Mouse (Mus musculus): ENCODE results near the gene Cpsf3. TPM values are rescaled to one million over a fixed set of nuclear protein-coding genes. Genes with fewer than 3 reads are reported as not detected.

Gene Cpsf3
- polyA plus RNA-seq, 1 experiment = 80.1 TPM

DNA sequence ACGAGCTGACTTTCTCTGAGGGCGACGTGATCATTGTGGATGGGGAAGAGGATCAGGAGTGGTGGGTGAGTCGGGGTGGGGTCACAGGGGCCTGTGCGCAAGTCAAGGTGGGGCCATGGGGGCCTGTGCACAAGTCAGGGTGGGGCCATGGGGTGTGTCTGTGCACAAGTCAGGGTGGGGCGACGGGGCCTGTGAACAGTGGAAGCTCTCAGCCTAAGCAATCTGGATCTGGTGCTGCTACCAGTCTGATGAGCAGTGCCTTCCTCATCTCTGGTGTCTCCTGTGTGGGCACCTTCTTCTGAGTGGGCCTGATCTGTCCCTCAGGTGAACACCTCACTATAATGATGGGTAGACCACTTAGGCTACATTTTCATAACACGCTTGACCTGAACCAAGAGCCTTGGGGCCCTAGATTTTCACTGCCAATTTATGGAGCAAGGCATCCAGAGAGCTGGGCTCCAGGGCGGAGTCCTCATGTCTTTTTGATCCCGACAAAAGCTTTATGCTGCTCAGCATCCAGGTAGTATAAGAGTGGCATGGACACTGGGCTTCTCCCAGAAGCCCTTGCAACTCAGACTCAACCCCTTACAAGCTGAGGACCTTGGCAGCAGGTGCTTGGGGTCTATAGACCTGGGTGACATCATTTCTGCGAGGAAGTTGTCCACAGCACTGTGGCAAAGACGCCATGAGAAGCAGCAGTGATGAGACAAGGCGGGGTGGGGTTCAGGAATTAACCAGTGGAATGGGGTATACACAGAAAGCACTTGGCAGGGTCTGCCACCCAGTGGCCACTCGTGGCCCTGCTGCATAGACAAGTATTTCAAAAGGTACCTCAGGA is 19.0 kb upstream of the Cpsf3 start:
- DNase-seq (ENCODE audit: low read depth) = peak; percentile 81
- TF ChIP-seq CTCF (IDR thresholded peaks at IDR 0.05; ENCODE audit: borderline replicate concordance, extremely low read depth, insufficient read depth, insufficient read length) (peak; percentile 85), POLR2A (IDR thresholded peaks at IDR 0.05; ENCODE audit: borderline replicate concordance, extremely low read depth, insufficient read depth, insufficient read length, poor library complexity, severe bottlenecking) (no peak)

DNA sequence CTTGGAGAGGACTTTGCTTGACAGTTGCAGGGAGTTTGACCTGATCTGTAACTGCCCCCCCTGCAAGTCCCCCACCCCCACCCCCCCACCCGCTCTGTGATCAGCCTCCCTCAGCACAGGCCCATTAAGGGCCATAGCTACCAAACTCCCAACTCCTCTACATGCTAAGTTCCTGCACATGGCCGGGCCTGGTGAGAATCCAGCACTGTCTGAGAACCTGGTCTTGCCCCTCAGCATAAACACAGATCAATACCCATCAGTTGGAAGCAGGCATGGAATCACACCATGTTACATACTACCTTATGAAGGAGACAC is 18.4 kb upstream of the Cpsf3 start:
- DNase-seq (ENCODE audit: low read depth) = no peak
- no peak for TF ChIP-seq POLR2A (IDR thresholded peaks at IDR 0.05; ENCODE audit: borderline replicate concordance, extremely low read depth, insufficient read depth, insufficient read length, poor library complexity, severe bottlenecking)
- TF ChIP-seq CTCF (IDR thresholded peaks at IDR 0.05; ENCODE audit: borderline replicate concordance, extremely low read depth, insufficient read depth, insufficient read length) = no peak

DNA sequence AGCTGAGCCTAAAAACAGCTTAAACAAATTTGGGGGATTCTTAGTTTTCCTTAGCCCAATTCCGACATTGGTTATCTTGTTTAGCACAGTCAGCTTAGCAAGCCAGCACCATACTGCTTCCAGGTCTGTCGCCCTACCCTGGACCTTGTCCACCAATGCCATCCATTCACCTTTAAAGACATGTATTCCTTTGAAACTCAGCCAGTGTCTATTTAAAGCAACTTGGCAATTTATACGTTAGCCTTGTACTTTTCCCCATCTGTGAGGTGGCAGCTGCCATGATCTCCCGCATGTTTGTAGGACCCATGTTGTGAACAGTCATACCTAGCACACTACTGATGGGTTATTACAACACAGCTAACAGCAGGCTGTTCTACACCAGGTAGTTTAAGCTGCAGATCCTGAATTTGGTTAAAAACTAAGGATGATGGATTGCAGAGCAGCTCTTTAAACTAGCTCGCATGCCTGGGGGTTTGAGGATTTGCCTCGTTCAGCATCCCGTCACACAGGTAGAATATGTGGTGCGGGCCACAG is 17.0 kb upstream of the Cpsf3 start:
- DNase-seq (ENCODE audit: low read depth) = no peak
- no peak for TF ChIP-seq CTCF (IDR thresholded peaks at IDR 0.05; ENCODE audit: borderline replicate concordance, extremely low read depth, insufficient read depth, insufficient read length)
- no peak for TF ChIP-seq POLR2A (IDR thresholded peaks at IDR 0.05; ENCODE audit: borderline replicate concordance, extremely low read depth, insufficient read depth, insufficient read length, poor library complexity, severe bottlenecking)

GRCm38 (mm10) chr12:21274446-21274845 is 10.7 kb upstream of the Cpsf3 start:
- DNase-seq (ENCODE audit: low read depth) = peak; percentile 15
- TF ChIP-seq CTCF (IDR thresholded peaks at IDR 0.05; ENCODE audit: borderline replicate concordance, extremely low read depth, insufficient read depth, insufficient read length) (no peak), POLR2A (IDR thresholded peaks at IDR 0.05; ENCODE audit: borderline replicate concordance, extremely low read depth, insufficient read depth, insufficient read length, poor library complexity, severe bottlenecking) (no peak)

DNA sequence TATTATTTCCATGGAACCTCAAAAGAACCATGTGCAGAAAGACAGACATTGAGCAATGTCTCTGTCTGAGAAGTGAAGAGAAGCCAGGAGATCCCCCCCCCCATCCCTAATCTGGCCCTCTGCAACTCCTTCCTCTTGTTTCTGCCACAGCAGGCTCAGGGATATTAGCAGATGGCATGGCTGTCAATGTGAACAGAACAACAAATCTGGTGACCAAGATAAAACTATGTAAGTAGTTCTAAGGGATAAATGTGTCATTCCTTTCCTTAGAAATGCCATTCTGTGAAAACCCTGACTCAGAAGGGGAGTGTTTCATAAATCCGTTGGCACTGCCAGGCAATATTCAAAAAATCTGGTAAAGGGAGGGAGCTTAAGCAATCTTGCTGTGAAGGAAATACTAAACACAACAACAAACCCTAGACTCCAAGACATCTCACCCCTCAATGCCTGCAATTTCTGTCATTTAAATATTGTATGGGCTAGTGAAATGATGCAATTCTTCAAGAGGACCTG is 7.8 kb upstream of the Cpsf3 start:
- no peak for TF ChIP-seq CTCF (IDR thresholded peaks at IDR 0.05; ENCODE audit: borderline replicate concordance, extremely low read depth, insufficient read depth, insufficient read length)
- TF ChIP-seq POLR2A (IDR thresholded peaks at IDR 0.05; ENCODE audit: borderline replicate concordance, extremely low read depth, insufficient read depth, insufficient read length, poor library complexity, severe bottlenecking) = no peak
- DNase-seq (ENCODE audit: low read depth) = peak; percentile 22

GRCm38 (mm10) chr12:21285508-21286242 is 484 bp downstream of the Cpsf3 start:
- TF ChIP-seq POLR2A (IDR thresholded peaks at IDR 0.05; ENCODE audit: borderline replicate concordance, extremely low read depth, insufficient read depth, insufficient read length, poor library complexity, severe bottlenecking) = 0 out of 2 replicates have a peak, but pooled peaks have one; percentile 10
- TF ChIP-seq CTCF (IDR thresholded peaks at IDR 0.05; ENCODE audit: borderline replicate concordance, extremely low read depth, insufficient read depth, insufficient read length) = no peak
- DNase-seq (ENCODE audit: low read depth) = no peak

GRCm38 (mm10) chr12:21286243-21286622 is 1.0 kb downstream of the Cpsf3 start, which contains the start of gene Itgb1bp1:
Gene Itgb1bp1 (minus strand): TSS chr12:21286284.
- TF ChIP-seq POLR2A (IDR thresholded peaks at IDR 0.05; ENCODE audit: borderline replicate concordance, extremely low read depth, insufficient read depth, insufficient read length, poor library complexity, severe bottlenecking) = no peak
- TF ChIP-seq CTCF (IDR thresholded peaks at IDR 0.05; ENCODE audit: borderline replicate concordance, extremely low read depth, insufficient read depth, insufficient read length) = no peak
- peak; percentile 99 for DNase-seq (ENCODE audit: low read depth)

DNA sequence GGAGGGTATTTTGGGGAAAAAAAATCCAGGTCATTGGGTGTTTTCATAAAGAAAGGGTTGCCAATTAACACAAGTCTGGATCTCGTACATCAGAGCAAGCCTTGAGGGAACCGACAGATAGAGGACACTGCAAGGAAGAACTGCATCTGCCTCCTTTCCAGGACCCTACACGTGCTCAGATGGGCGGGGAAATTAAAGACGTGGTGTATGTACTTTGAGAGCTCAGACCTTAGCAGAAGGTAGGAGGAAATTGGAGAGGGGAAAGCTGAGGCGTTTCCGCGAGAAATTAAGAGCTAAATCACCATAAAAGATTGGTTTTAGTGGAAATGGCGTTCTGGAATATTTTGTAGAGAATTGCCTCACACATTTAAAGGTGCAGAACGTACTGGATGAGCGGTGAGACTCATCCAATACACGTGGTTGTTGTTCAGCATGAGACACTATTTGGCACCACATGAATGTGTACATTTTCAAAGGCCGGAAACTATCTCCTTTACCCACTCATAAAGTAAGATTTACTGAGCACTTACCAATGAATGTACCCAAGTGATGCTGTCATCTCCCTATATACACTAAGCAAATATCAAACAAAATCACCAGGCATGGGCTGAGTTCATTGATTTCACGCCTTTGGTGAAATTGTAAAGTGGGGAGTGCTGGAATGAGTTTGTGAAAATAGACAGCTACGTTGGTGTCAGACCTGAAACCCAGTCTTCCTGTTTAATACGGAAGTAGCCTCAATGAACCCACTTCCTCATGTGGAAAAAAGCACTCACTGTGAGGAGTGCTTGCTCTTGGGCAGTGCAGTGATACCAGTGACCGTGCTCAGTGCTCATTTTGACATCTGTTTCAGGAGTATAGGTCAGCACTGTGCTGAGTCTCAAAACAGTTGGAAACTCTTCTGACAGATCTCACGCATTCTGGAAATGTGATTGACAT is 1.8 kb downstream of the Cpsf3 start:
- no peak for TF ChIP-seq CTCF (IDR thresholded peaks at IDR 0.05; ENCODE audit: borderline replicate concordance, extremely low read depth, insufficient read depth, insufficient read length)
- no peak for TF ChIP-seq POLR2A (IDR thresholded peaks at IDR 0.05; ENCODE audit: borderline replicate concordance, extremely low read depth, insufficient read depth, insufficient read length, poor library complexity, severe bottlenecking)
- peak; percentile 56 for DNase-seq (ENCODE audit: low read depth)

- no peak for TF ChIP-seq CTCF (IDR thresholded peaks at IDR 0.05; ENCODE audit: borderline replicate concordance, extremely low read depth, insufficient read depth, insufficient read length)
- no peak for TF ChIP-seq POLR2A (IDR thresholded peaks at IDR 0.05; ENCODE audit: borderline replicate concordance, extremely low read depth, insufficient read depth, insufficient read length, poor library complexity, severe bottlenecking)
- no peak for DNase-seq (ENCODE audit: low read depth)
Observed at GRCm38 (mm10) chr12:21288716-21289395, 3.7 kb downstream of the Cpsf3 start.

DNA sequence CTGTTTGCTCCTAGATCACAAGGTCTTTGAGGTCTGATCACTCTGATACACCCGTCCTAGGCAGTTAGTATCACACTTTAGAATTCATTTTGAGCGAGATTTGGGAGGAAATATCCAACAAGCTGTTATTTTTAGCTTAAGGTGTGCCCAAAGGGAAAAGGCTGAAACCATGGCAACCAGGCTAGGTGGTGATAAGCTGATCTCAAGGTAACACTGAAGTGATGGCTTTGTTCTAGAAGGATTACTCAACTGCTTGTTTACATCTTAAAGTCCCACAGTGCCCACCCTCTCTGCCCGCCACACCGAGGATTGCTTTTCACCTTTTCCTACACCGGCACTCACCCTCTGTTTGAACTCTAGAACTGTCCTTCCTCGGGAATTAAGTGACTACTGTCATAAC is 4.5 kb downstream of the Cpsf3 start:
- DNase-seq (ENCODE audit: low read depth) = no peak
- no peak for TF ChIP-seq POLR2A (IDR thresholded peaks at IDR 0.05; ENCODE audit: borderline replicate concordance, extremely low read depth, insufficient read depth, insufficient read length, poor library complexity, severe bottlenecking)
- TF ChIP-seq CTCF (IDR thresholded peaks at IDR 0.05; ENCODE audit: borderline replicate concordance, extremely low read depth, insufficient read depth, insufficient read length) = no peak

All from brain, embryonic 14.5 days (tissue).